Mouse (Mus musculus) macrophage (primary cell): ENCODE results near the gene Olfr692. TPM values are rescaled to one million over a fixed set of nuclear protein-coding genes. Genes with fewer than 3 reads are reported as not detected.
"Not testable (repeated sequence)": the region's sequence is repeated elsewhere in the genome, so short reads cannot be mapped to it uniquely, and the experiment has no call there.

ENCODE experiments used
- H3K27ac ChIP-seq: fragments of 350-480 bp; formaldehyde crosslinking; 2 replicates; pipeline ENCODE4 v1.9.0; 2021
- H3K36me3 ChIP-seq: fragments of 350-480 bp; formaldehyde crosslinking; 2 replicates; pipeline ENCODE4 v1.9.0; 2021; ENCODE audit errors: inconsistent target
- H3K4me3 ChIP-seq: fragments of 350-480 bp; formaldehyde crosslinking; 2 replicates; pipeline ENCODE4 v1.9.0; 2021; ENCODE audit errors: inconsistent target
- H3K79me2 ChIP-seq: fragments of 350-480 bp; formaldehyde crosslinking; 2 replicates; pipeline ENCODE4 v1.9.0; 2021; ENCODE audit errors: inconsistent target
- WGBS: methylation state at CpG from one replicate; pipeline ENCODE4 v1.1.7; 2026; ENCODE audit warnings: inconsistent platforms; ENCODE audit not compliant: missing documents; 5-methylcytosine and 5-hydroxymethylcytosine counted together
- polyA plus RNA-seq: library from polyadenylated mRNA; stranded (reverse); fragments of 250-400 nt; gene quantifications from 3 replicates; pipeline ENCODE4 v1.2.4, GENCODE M21; 2018; ENCODE audit warnings: inconsistent platforms
- total RNA-seq, 78 experiments: library from RNA; depleted of rRNA; stranded (reverse); fragments of 250-400 nt; gene quantifications; 1 replicate in 9 of 78; 2 replicates in 24 of 78; 3 replicates in 43 of 78; 4 replicates in 2 of 78; pipeline ENCODE4 v1.2.4; 2018; ENCODE audit warnings: inconsistent platforms in 56 of 78

Olfr692 gene
- not detected for total RNA-seq (2018; cell fraction: chromatin; rRNA removed)
- not detected for total RNA-seq (2018; cell fraction: cytosol; rRNA removed)
- total RNA-seq (2018; cell fraction: nucleus; rRNA removed), result not detected
- polyA plus RNA-seq, result not detected in 3 replicates

DNA sequence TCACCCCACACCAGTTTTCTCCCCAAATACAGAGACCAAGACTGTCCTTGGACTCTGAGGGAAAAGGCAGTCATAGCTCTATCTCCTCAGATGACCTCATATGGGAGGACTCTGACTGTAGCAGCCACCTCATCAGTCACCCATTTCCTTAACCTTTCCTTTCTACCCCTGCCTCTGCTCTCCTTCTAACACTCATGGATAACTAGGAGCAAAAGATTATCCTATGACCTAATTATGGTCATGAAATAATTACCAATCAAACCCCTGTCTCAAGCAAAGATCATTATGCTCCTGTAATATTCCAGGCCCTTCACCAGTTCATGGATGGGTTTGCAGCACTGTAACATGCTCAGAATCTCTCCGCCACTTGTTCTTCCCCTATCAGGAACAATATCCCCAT, at the start of gene Olfr692:
Olfr692 (plus strand) TSS at position 301 of the 400 bp plus-strand sequence.
- WGBS, result 90% methylated on average over 1 of the region's 1 CpGs
- Histone ChIP-seq H3K4me3 (no peak within 1 kb of the TSS), H3K36me3 (no peaks in the 10 kb centered on the region), H3K79me2 (no peaks in the 10 kb centered on the region), H3K27ac (no peak within 1 kb of the TSS)

DNA sequence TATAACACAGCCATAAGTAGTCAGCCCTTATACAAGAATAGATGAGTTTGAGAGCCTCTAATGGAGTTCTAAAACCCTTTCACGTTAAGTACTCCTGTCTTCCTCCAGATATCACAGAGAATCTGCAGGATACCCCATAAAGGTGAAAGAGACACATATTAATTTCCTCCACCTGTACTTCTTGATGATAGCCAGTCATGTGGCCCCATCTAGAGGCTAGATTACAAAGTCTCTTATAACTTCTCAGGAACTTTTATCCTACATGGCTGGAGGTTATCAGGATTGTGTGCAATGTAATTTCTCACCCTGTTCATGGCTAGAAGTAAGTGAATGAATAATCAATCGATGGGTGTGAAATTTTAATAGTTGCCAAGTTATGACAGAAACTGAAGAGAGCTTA, 42.7 kb upstream of the Olfr692 start:
- WGBS, result 67% methylated on average over 2 of the region's 2 CpGs
- Histone ChIP-seq H3K4me3 (no peak overlapping the region), H3K36me3 (no peaks in the 10 kb centered on the region), H3K79me2 (no peaks in the 10 kb centered on the region), H3K27ac (no peak overlapping the region)

DNA sequence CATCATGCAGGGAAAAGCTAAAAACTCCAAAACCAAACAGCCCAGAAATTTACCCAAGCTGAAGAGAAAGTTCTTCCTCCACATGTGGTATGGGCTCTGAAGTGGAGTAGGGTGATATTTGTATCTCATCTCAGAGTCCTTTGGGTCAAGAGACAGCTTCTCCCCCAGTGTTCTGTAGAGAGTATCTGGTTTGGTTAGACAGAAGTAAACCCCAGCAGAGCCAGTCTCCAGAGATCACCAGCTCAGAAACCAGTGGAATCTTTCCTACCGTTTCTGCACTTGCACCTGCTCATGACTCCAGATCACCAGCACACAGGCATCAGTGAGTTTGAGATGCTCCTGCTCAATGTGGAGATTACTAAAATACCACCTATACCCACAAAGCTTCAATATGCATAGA, 34.0 kb upstream of the Olfr692 start, which contains the start of gene Olfr690:
Olfr690 (minus strand) TSS at position 101 of the 400 bp plus-strand sequence.
- no peaks in the 10 kb centered on the region for H3K79me2 ChIP-seq
- H3K27ac ChIP-seq, result no peak within 1 kb of the TSS
- no peaks in the 10 kb centered on the region for H3K36me3 ChIP-seq
- H3K4me3 ChIP-seq, result no peak within 1 kb of the TSS
- 71% methylated on average over 1 of the region's 1 CpGs for WGBS

DNA sequence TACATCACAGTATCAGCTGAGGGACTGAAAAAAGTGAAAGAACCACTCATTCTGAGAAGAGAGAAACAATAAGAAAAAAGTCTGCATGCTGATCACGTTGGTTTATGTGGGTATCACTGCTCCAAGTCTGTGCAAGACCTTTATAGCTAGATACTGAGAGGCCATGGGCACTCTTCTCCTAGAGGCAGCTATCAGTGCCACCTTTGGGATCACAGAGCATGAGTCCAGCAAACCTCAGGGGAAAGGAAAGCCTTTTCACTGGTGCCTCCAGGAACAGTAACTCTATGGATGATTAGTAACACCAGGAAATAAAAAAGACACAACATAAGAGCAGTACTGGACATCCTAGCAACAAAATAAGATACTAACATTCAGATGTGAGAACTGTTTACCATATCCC, 25.9 kb upstream of the Olfr692 start, which contains the start of gene Olfr691:
Olfr691 (minus strand) TSS at position 101 of the 400 bp plus-strand sequence.
- no peaks in the 10 kb centered on the region for H3K36me3 ChIP-seq
- 59% methylated on average over 1 of the region's 1 CpGs for WGBS

DNA sequence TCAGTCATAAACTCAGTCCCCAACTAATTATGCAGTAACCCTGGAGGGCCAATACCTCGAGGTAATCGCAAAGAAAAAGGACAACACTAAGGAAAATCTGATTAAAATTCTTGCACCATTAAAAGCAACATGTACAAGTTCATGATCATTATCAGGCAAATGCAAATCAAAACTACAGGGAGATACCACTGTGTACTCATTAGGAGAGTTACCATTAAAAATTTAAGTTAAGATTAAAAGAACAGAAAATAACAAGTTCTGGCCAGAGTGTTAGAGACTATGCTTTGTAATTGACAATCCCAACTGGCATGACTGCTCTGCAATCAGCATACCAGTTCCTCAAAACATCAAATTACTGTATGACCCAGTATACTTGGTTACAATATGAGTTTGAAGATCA, 25.3 kb upstream of the Olfr692 start:
- no peak overlapping the region for H3K4me3 ChIP-seq
- no peaks in the 10 kb centered on the region for H3K79me2 ChIP-seq
- 92% methylated on average over 2 of the region's 2 CpGs for WGBS
- H3K36me3 ChIP-seq, result no peaks in the 10 kb centered on the region
- no peak overlapping the region for H3K27ac ChIP-seq

More for the DNA sequence above, 25.9 kb upstream of the Olfr692 start, which contains the start of gene Olfr691:
- Histone ChIP-seq H3K79me2 (no peaks in the 10 kb centered on the region), H3K27ac (no peak within 1 kb of the TSS), H3K4me3 (no peak within 1 kb of the TSS)

DNA sequence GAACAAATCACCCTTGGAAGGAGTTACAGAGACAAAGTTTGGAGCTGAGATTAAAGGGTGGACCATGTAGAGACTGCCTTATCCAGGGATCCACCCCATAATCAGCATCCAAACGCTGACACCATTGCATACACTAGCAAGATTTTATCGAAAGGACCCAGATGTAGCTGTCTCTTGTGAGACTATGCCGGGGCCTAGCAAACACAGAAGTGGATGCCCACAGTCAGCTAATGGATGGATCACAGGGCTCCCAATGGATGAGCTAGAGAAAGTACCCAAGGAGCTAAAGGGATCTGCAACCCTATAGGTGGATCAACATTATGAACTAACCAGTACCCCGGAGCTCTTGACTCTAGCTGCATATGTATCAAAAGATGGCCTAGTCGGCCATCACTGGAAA, 12.0 kb upstream of the Olfr692 start:
- not testable (repeated sequence) for H3K36me3 ChIP-seq, H3K79me2 ChIP-seq, H3K4me3 ChIP-seq, H3K27ac ChIP-seq
- WGBS, result no CpG with 5 or more reads among the region's 5 CpGs

DNA sequence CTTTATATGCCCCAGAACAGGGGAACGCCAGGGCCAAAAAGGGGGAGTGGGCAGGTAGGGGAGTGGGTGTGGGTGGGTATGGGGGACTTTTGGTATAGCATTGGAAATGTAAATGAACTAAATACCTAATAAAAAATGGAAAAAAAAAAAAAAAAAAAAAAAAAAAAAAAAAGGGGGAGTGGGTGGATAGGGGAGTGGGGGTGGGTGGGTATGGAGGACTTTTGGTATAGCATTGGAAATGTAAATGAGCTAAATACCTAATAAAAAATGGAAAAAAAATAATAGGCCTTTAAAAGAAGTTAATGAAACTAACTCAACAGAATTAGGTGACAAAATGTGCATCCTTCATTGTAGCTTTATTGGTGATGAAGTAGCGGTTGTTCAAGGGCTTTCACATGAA, 11.5 kb upstream of the Olfr692 start:
- not testable (repeated sequence) for H3K36me3 ChIP-seq, H3K27ac ChIP-seq, H3K79me2 ChIP-seq, H3K4me3 ChIP-seq
- WGBS, result 95% methylated on average over 1 of the region's 2 CpGs

DNA sequence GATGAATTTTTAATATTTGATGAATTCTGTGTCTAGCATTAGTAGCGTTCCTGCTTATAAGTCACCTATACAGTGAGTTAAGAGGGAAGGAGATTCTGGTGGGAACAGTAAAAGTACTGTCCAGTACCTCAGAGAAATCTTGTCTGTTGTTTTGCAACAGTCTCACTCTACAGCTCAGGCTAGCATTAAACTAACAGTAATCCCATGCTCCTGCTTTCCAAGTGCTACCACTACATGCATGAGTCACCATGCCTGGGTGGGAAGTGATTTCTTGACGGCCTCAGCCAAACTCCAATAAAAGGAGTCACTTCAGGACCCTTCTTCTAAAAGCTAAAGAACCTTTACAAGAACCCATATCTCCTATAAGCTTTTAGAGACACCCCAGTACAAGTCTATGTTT, 6.3 kb upstream of the Olfr692 start:
- WGBS, result 100% methylated on average over 2 of the region's 2 CpGs
- Histone ChIP-seq H3K27ac (no peak overlapping the region), H3K79me2 (no peaks in the 10 kb centered on the region), H3K4me3 (no peak overlapping the region), H3K36me3 (no peaks in the 10 kb centered on the region)

DNA sequence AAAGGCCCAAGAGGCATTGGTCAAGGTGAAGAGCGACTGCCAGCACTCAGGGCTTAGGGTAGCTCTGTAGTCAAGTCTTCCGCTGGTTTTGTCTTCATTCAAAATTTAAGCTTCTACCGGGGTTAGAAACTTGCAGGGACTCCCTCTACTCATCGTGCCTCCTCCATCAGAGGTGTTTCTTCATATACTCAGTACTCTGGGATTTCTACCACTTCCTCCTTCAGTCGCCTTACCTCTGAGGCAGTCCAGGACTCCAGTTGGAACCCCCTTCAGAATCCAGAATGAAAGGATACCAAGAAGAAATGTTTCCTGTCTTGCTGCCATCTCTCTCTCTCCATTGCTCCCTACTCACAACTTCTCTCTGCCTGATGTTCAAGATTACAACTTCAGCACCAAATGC, 762 bp upstream of the Olfr692 start:
- Histone ChIP-seq H3K79me2 (no peaks in the 10 kb centered on the region), H3K36me3 (no peaks in the 10 kb centered on the region), H3K4me3 (no peak overlapping the region), H3K27ac (no peak overlapping the region)
- WGBS, result 81% methylated on average over 5 of the region's 5 CpGs

DNA sequence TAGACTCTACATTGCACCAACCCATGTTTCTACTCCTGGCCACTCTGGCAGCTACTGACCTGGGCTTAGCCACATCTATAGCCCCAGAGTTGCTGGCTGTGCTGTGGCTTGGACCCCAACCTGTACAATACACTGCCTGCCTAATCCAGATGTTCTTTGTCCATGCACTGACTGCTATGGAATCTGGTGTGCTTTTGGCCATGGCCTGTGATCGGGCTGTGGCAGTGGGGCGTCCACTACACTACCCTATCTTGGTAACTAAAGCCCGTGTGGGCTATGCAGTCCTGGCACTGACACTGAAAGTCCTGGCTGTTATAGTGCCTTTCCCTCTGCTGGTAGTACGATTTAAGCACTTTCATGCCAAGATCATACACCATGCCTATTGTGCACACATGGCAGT, 491 bp downstream of the Olfr692 start:
- Histone ChIP-seq H3K79me2 (no peaks in the 10 kb centered on the region), H3K27ac (no peak overlapping the region), H3K4me3 (no peak overlapping the region), H3K36me3 (no peaks in the 10 kb centered on the region)
- 94% methylated on average over 4 of the region's 4 CpGs for WGBS

DNA sequence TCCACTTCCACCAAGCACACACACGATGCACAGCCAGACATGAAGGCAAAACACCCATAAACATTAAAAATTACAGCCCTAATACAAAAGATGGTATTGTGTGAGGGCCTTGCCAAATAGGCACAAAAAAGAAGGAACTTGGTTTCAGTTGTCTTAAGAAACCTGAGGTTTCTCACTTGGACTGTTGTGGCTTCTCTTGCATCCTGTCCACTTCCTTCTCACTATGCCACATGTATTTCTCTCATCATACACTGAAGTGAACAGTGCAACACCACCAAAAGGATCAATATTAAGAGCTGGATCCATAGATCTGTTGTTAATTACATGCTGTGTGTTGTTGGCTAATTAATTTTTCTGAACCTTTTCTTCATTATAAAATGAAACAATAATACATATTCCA, 4.9 kb downstream of the Olfr692 start:
- Histone ChIP-seq H3K4me3 (no peak overlapping the region), H3K27ac (no peak overlapping the region), H3K79me2 (no peaks in the 10 kb centered on the region), H3K36me3 (peaks cover 4% of the 10 kb centered on the region; the same call in 1 of the 2 replicates)
- 10% methylated on average over 1 of the region's 1 CpGs for WGBS

DNA sequence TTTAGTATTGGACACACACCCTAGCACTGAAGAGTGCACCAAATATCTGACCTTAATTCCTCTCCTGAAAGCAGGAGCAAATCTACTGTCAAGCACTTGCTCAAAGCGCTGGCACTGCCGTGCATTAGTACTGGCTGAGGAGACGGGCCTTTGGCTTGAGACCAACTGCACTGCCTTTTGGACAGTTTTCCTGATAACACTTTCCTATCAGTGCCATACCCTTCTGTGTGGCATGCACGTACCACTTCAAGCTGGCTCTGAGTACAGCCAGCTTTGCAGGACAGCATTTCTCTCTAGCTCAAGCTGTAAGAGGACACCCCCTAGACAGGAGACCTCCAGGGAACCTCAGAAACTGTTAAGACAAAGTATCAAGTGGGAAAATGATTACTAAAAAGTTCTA, 5.5 kb downstream of the Olfr692 start:
- Histone ChIP-seq H3K4me3 (no peak overlapping the region), H3K79me2 (no peaks in the 10 kb centered on the region), H3K36me3 (peaks cover 10% of the 10 kb centered on the region; the same call in 1 of the 2 replicates), H3K27ac (no peak overlapping the region)
- 52% methylated on average over 4 of the region's 4 CpGs for WGBS

DNA sequence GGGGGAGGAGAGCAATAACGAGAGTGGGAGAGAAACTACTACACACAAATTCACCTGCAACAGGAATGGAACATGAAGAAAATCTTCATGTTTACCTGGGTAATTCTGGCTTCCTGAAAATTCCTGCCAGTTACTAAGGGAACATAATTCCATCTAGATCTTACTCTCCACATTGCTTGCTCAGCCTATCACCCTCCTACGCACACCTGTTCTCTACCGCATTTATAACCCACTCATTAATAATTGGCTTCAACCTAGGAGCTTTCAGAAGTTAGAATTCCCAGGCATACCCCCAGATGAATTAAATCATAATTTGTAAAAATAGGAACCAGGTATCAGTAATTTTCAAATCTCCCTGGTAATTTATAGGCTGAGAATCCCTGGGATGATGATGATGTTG, 5.9 kb downstream of the Olfr692 start:
- H3K36me3 ChIP-seq, result peaks cover 15% of the 10 kb centered on the region; the same call in 1 of the 2 replicates
- 91% methylated on average over 3 of the region's 3 CpGs for WGBS
- no peak overlapping the region for H3K27ac ChIP-seq

DNA sequence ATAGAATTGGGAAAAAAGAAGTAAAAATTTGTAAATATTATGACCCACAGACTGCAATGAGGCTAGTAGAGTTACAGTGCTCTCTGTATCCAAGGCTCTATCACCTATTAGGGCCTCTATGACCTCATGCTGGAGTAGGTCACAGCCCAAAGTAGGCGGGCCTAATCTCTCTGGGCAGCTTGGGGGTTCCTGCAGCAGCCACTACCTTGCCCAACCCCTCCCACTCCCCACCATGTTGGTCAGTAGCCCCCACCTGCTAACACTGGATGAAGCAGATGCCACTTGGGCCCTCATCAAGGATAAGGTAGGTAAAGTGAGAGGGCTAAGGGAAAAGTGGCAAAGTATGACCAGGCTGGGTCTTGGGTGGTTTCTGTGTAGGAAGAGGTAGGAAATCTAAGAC, 6.8 kb downstream of the Olfr692 start, which contains the start of gene Gm5901:
Gm5901 (plus strand) TSS at position 173 of the 400 bp plus-strand sequence.
- peaks cover 24% of the 10 kb centered on the region for H3K36me3 ChIP-seq
- no peaks in the 10 kb centered on the region for H3K79me2 ChIP-seq
- no peak within 1 kb of the TSS for H3K27ac ChIP-seq
- no peak within 1 kb of the TSS for H3K4me3 ChIP-seq
- WGBS, result 78% methylated on average over 1 of the region's 1 CpGs

More for the DNA sequence above, 5.9 kb downstream of the Olfr692 start:
- Histone ChIP-seq H3K79me2 (no peaks in the 10 kb centered on the region), H3K4me3 (no peak overlapping the region)

DNA sequence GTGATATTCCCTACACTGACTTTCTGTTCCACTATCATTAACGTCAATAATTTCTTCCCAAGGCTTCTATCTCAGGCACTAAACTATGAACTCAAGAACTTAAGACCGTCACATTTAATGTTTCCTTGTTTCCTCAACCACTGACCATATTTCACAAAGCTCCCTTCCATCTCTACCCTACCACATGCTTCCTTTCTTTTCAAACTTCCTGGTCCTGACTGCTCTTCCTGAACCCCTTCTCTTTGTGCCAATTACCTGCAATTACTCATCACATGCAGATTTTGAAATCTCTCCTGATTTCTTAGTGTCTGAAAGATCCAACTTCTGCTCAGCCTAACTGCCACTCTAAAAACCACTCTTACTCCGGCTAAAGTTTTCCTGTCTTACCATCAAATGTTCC, 12.3 kb downstream of the Olfr692 start:
- Histone ChIP-seq H3K4me3 (no peak overlapping the region), H3K79me2 (no peaks in the 10 kb centered on the region), H3K36me3 (peaks cover 74% of the 10 kb centered on the region), H3K27ac (no peak overlapping the region)
- 55% methylated on average over 3 of the region's 3 CpGs for WGBS

DNA sequence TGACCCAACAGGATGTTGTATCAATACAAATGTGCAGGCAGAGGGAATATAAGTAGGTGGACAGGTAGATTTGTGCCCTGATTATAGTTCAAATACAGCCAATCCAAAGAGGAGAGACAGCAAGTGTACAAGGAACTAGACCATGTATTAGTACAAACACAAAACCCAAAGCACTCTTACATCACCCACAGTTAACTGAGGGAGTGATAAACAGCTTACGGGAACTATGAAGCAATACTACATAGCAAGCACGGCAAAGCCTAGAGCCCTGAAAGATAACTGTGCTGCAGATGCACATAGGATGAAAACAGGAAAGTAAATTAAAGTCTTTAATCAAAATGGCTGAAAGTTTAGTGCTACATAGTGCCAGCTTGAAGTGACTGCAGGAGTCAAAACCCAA, 19.7 kb downstream of the Olfr692 start:
- peaks cover 71% of the 10 kb centered on the region for H3K36me3 ChIP-seq
- no peak overlapping the region for H3K27ac ChIP-seq
- 48% methylated on average over 2 of the region's 2 CpGs for WGBS
- no peak overlapping the region for H3K4me3 ChIP-seq
- no peaks in the 10 kb centered on the region for H3K79me2 ChIP-seq
